Mouse (Mus musculus): Measurements from ENCODE around the gene Parvg. TPM values are rescaled to one million over a fixed set of nuclear protein-coding genes. Genes with fewer than 3 reads are reported as not detected.

Gene Parvg
- polyA plus RNA-seq, 1 experiment from 2014 or later: 1.4 TPM

- Histone ChIP-seq H3K9ac (ENCODE audit: low read depth, low read length) (no peak overlapping the region), H3K9me3 (ENCODE audit: control insufficient read depth, low read length) (peaks cover 14% of the 10 kb centered on the region), H3K4me1 (ENCODE audit: control insufficient read depth, insufficient read depth, low read depth, low read length) (no peaks in the 10 kb centered on the region), H3K27me3 (replicated peaks; ENCODE audit: control insufficient read depth, insufficient read depth, low read length) (no peaks in the 10 kb centered on the region), H3K4me3 (ENCODE audit: low read length) (no peak overlapping the region), H3K27ac (ENCODE audit: low read depth, low read length) (no peak overlapping the region), H3K4me2 (ENCODE audit: low read length) (no peak overlapping the region), H3K36me3 (ENCODE audit: control insufficient read depth, insufficient read depth, low read length) (peaks cover 7% of the 10 kb centered on the region)
- WGBS: 81% methylated on average over 8 of the region's 8 CpGs
- no peak for ATAC-seq
These were observed 62.3 kb downstream of the Parvg start for GRCm38 (mm10) chr15:84385995-84386565.

DNA sequence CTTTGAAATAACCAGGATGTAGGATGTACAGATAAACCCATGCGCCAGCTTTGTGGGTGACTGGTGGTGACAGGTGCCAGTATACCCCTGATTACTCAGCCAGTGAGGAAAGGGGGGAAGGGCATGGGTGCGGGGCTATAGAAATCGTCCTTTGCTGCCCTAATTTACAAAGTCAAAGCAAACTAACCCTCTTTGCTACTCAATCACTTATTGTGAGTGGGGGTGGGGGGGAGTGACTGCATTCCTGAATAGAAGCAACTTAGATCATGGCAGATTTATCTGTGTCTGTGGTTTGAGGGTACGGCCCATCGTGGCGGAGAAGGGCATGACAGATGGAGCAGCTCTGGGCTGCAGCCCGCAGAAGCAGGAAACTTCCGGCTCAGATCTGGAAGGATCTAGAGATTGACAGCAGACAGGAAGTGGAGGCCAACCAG lies 64.9 kb downstream of the Parvg start:
- no peak overlapping the region for H3K9ac ChIP-seq (ENCODE audit: low read depth, low read length)
- H3K27me3 ChIP-seq (replicated peaks; ENCODE audit: control insufficient read depth, insufficient read depth, low read length): no peaks in the 10 kb centered on the region
- ATAC-seq: no peak
- WGBS: 90% methylated on average over 8 of the region's 8 CpGs
- peaks cover 7% of the 10 kb centered on the region for H3K36me3 ChIP-seq (ENCODE audit: control insufficient read depth, insufficient read depth, low read length)
- no peak overlapping the region for H3K4me3 ChIP-seq (ENCODE audit: low read length)
- H3K4me1 ChIP-seq (ENCODE audit: control insufficient read depth, insufficient read depth, low read depth, low read length): peaks cover 5% of the 10 kb centered on the region; the same call in 1 of the 2 replicates
- peaks cover 18% of the 10 kb centered on the region for H3K9me3 ChIP-seq (ENCODE audit: control insufficient read depth, low read length)
- no peak overlapping the region for H3K4me2 ChIP-seq (ENCODE audit: low read length)
- H3K27ac ChIP-seq (ENCODE audit: low read depth, low read length): no peak overlapping the region

DNA sequence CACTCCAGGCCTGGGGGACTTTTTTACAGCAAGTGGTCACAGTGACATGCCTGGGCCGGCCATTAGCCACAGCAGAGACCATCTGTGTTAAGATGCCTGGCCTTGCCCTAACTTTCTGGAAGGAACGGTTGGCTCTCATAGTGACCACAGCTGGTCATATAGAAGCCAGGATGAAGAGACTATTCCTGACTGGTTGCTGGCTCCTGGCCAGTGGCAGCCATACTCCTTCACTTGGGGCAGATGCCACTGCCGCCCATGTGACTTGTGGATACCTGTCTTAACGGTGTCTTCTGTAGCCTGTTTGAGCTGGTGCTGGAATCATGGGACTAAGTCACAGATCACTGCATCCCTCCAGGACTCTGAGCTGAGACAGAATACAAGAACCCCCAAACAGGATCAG lies 68.3 kb downstream of the Parvg start:
- Histone ChIP-seq H3K4me1 (ENCODE audit: control insufficient read depth, insufficient read depth, low read depth, low read length) (peaks cover 5% of the 10 kb centered on the region; the same call in 1 of the 2 replicates), H3K9ac (ENCODE audit: low read depth, low read length) (no peak overlapping the region), H3K4me2 (ENCODE audit: low read length) (no peak overlapping the region), H3K36me3 (ENCODE audit: control insufficient read depth, insufficient read depth, low read length) (peaks cover 7% of the 10 kb centered on the region), H3K4me3 (ENCODE audit: low read length) (no peak overlapping the region), H3K27ac (ENCODE audit: low read depth, low read length) (no peak overlapping the region), H3K27me3 (replicated peaks; ENCODE audit: control insufficient read depth, insufficient read depth, low read length) (no peaks in the 10 kb centered on the region), H3K9me3 (ENCODE audit: control insufficient read depth, low read length) (peaks cover 14% of the 10 kb centered on the region)
- no peak for ATAC-seq
- 86% methylated on average over 4 of the region's 4 CpGs for WGBS

Other genes with a start within 250 kb of the Parvg start
- gene Sult4a1, start 218.3 kb upstream of the Parvg start, polyA plus RNA-seq (2015; fragmentation: Nextera tagmentation; extraction: Ambion mirVana): 138 and 143 TPM in 2 replicates
- gene Pnpla5, start 200.9 kb upstream of the Parvg start, polyA plus RNA-seq (2015; fragmentation: Nextera tagmentation; extraction: Ambion mirVana): not detected in 2 replicates
- 6.0 and 6.4 TPM in 2 replicates for gene Pnpla3, start 156.2 kb upstream of the Parvg start, polyA plus RNA-seq (2015; fragmentation: Nextera tagmentation; extraction: Ambion mirVana)
- 94.4 and 95.3 TPM in 2 replicates for gene Samm50, start 131.8 kb upstream of the Parvg start, polyA plus RNA-seq (2015; fragmentation: Nextera tagmentation; extraction: Ambion mirVana)
- gene Parvb, start 92.0 kb upstream of the Parvg start, polyA plus RNA-seq (2015; fragmentation: Nextera tagmentation; extraction: Ambion mirVana): 4.3 and 4.8 TPM in 2 replicates
- gene Shisal1, start 123.1 kb downstream of the Parvg start, polyA plus RNA-seq (2015; fragmentation: Nextera tagmentation; extraction: Ambion mirVana): 8.6 and 12.3 TPM in 2 replicates
- gene Rtl6, start 233.8 kb downstream of the Parvg start, polyA plus RNA-seq (2015; fragmentation: Nextera tagmentation; extraction: Ambion mirVana): 54.8 and 66.4 TPM in 2 replicates

Measured in hindbrain, embryonic 16.5 days (tissue).